Mouse (Mus musculus): Measurements from ENCODE around the gene Erp29. TPM values are rescaled to one million over a fixed set of nuclear protein-coding genes. Genes with fewer than 3 reads are reported as not detected.

The Erp29 gene
- polyA plus RNA-seq, 1 experiment from 2014 or later: 171 TPM

- ATAC-seq (ENCODE audit: low read depth): peak; percentile 69
- peaks cover 32% of the 10 kb centered on the region for H3K4me1 ChIP-seq (replicated peaks)
- peak overlapping the region; percentile 91 for H3K9ac ChIP-seq
- peaks cover 23% of the 10 kb centered on the region for H3K36me3 ChIP-seq
- 3% methylated on average over 47 of the region's 47 CpGs for WGBS
- peak overlapping the region; percentile 88 for H3K27ac ChIP-seq (replicated peaks)
- peak overlapping the region; percentile 61 for H3K4me2 ChIP-seq
- H3K9me3 ChIP-seq: no peaks in the 10 kb centered on the region; the same call in 1 of the 2 replicates
- H3K4me3 ChIP-seq: peak overlapping the region; percentile 80
- no peaks in the 10 kb centered on the region; the same call in 1 of the 2 replicates for H3K27me3 ChIP-seq
Observed at GRCm38 (mm10) chr5:121384757-121385460, 67.4 kb downstream of the Erp29 start.

- peak overlapping the region; percentile 88; the same call in 1 of the 2 replicates for H3K27ac ChIP-seq (replicated peaks)
- H3K4me2 ChIP-seq: peak overlapping the region; percentile 61
- peaks cover 32% of the 10 kb centered on the region for H3K4me1 ChIP-seq (replicated peaks)
- peak overlapping the region; percentile 80 for H3K4me3 ChIP-seq
- ATAC-seq (ENCODE audit: low read depth): no peak
- peak overlapping the region; percentile 91 for H3K9ac ChIP-seq
- 44% methylated on average over 10 of the region's 10 CpGs for WGBS
- H3K36me3 ChIP-seq: peaks cover 31% of the 10 kb centered on the region
- H3K27me3 ChIP-seq: no peaks in the 10 kb centered on the region; the same call in 1 of the 2 replicates
- H3K9me3 ChIP-seq: no peaks in the 10 kb centered on the region; the same call in 1 of the 2 replicates
Observed at GRCm38 (mm10) chr5:121383857-121384756, 68.2 kb downstream of the Erp29 start.

GRCm38 (mm10) chr5:121380692-121381091 is 71.6 kb downstream of the Erp29 start:
- Histone ChIP-seq H3K9ac (no peak overlapping the region), H3K4me3 (no peak overlapping the region), H3K36me3 (peaks cover 62% of the 10 kb centered on the region), H3K27me3 (no peaks in the 10 kb centered on the region), H3K4me1 (replicated peaks) (peaks cover 25% of the 10 kb centered on the region), H3K4me2 (no peak overlapping the region), H3K9me3 (no peaks in the 10 kb centered on the region; the same call in 1 of the 2 replicates), H3K27ac (replicated peaks) (no peak overlapping the region)
- no peak for ATAC-seq (ENCODE audit: low read depth)
- 87% methylated on average over 2 of the region's 2 CpGs for WGBS

- Histone ChIP-seq H3K36me3 (peaks cover 79% of the 10 kb centered on the region), H3K9me3 (no peaks in the 10 kb centered on the region; the same call in 1 of the 2 replicates), H3K27ac (replicated peaks) (no peak overlapping the region), H3K9ac (no peak overlapping the region), H3K27me3 (no peaks in the 10 kb centered on the region), H3K4me2 (no peak overlapping the region), H3K4me3 (no peak overlapping the region), H3K4me1 (replicated peaks) (peaks cover 14% of the 10 kb centered on the region)
- 94% methylated on average over 13 of the region's 13 CpGs for WGBS
- ATAC-seq (ENCODE audit: low read depth): no peak
Observed at GRCm38 (mm10) chr5:121378678-121379256, 73.5 kb downstream of the Erp29 start.

Other genes starting within 250 kb of the Erp29 start
- 425 and 431 TPM in 2 replicates for gene Rpl6, start 248.0 kb downstream of the Erp29 start, polyA plus RNA-seq (2015; fragmentation: Nextera tagmentation; extraction: Ambion mirVana)
- gene Hectd4, start 232.3 kb downstream of the Erp29 start, polyA plus RNA-seq (2015; fragmentation: Nextera tagmentation; extraction: Ambion mirVana): 14.7 and 17.3 TPM in 2 replicates
- gene Trafd1, start 66.9 kb downstream of the Erp29 start, polyA plus RNA-seq (2015; fragmentation: Nextera tagmentation; extraction: Ambion mirVana): 119 and 130 TPM in 2 replicates
- 46.7 and 53.9 TPM in 2 replicates for gene Naa25, start 54.6 kb downstream of the Erp29 start, polyA plus RNA-seq (2015; fragmentation: Nextera tagmentation; extraction: Ambion mirVana)
- gene Tmem116, start 613 bp downstream of the Erp29 start, polyA plus RNA-seq (2015; fragmentation: Nextera tagmentation; extraction: Ambion mirVana): 1.8 and 2.1 TPM in 2 replicates
- not detected in 2 replicates for gene Adam1b, start 50.9 kb upstream of the Erp29 start, polyA plus RNA-seq (2015; fragmentation: Nextera tagmentation; extraction: Ambion mirVana)
- 2.4 and 4.1 TPM in 2 replicates for gene Adam1a, start 93.0 kb upstream of the Erp29 start, polyA plus RNA-seq (2015; fragmentation: Nextera tagmentation; extraction: Ambion mirVana)
- not detected in 2 replicates for gene Gm42878, start 93.0 kb upstream of the Erp29 start, polyA plus RNA-seq (2015; fragmentation: Nextera tagmentation; extraction: Ambion mirVana)
- gene Mapkapk5, start 93.4 kb upstream of the Erp29 start, polyA plus RNA-seq (2015; fragmentation: Nextera tagmentation; extraction: Ambion mirVana): 59.6 and 59.7 TPM in 2 replicates
- 126 and 133 TPM in 2 replicates for gene Aldh2, start 141.3 kb upstream of the Erp29 start, polyA plus RNA-seq (2015; fragmentation: Nextera tagmentation; extraction: Ambion mirVana)
- 1.6 and 2.0 TPM in 2 replicates for gene Acad12, start 166.4 kb upstream of the Erp29 start, polyA plus RNA-seq (2015; fragmentation: Nextera tagmentation; extraction: Ambion mirVana)
- gene Acad10, start 208.0 kb upstream of the Erp29 start, polyA plus RNA-seq (2015; fragmentation: Nextera tagmentation; extraction: Ambion mirVana): 1.3 and 1.6 TPM in 2 replicates
- gene Brap, start 208.1 kb upstream of the Erp29 start, polyA plus RNA-seq (2015; fragmentation: Nextera tagmentation; extraction: Ambion mirVana): 46.1 and 47.3 TPM in 2 replicates

Measured in neural tube, embryonic 13.5 days (tissue).